Mouse (Mus musculus): ENCODE data around the gene Frmd4a.

DNA sequence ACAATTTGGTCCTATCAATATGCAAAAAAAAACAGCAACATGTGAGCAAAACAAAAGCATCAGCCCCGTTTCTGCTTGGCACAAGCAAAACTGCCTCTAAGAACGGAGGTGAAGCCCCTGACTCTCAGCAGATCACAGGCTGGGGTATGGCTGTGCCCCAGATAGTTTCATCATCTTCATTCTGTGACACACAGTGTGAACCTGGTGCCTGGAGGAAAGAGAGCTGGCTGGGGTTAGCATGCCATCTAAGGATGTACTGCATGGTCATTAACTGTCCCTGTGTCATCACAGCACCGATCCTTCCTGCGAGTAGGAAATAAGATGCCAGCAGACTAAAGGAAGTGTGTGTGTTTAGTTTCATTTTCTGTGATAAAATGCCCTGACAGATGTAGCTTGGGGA lies 152.7 kb downstream of the Frmd4a start:
- no peak for TF ChIP-seq CTCF (IDR thresholded peaks at IDR 0.05; ENCODE audit: low read depth, low read length)
- no peak for TF ChIP-seq TAL1 (conservative IDR thresholded peaks at IDR 0.05; ENCODE audit: low read depth, low read length)
- TF ChIP-seq POLR2AphosphoS5 (IDR thresholded peaks at IDR 0.05; ENCODE audit: insufficient replicate concordance, low read depth, low read length) = no peak
- TF ChIP-seq GATA1 (IDR thresholded peaks at IDR 0.05; ENCODE audit: borderline replicate concordance, low read length) = no peak

Data from G1E (cell line).